Mouse (Mus musculus): ENCODE results near the gene Tcf7l2.

GRCm38 (mm10) chr19:55886536-55886935, 144.9 kb downstream of the Tcf7l2 start:
- TF ChIP-seq CTCF (IDR thresholded peaks at IDR 0.05; ENCODE audit: low read depth), result no peak
- TF ChIP-seq EP300 (optimal IDR thresholded peaks at IDR 0.05), result no peak

All from stomach, postnatal 0 days (tissue).